Mouse (Mus musculus) neural tube, embryonic 15.5 days (tissue): ENCODE results near the gene Prkaa2. TPM values are rescaled to one million over a fixed set of nuclear protein-coding genes. Genes with fewer than 3 reads are reported as not detected.

Experiments
- ATAC-seq: fragments of 200-750 bp; cut with Nextera tagmentation; 2 replicates; pipeline ENCODE4 v1.8.0; 2017; ENCODE audit warnings: mild to moderate bottlenecking, moderate TSS enrichment, moderate library complexity; ENCODE audit not compliant: low FRiP score
- H3K27ac ChIP-seq: fragments of 300-500 bp; sonication (generic); replicated peaks from 2 replicates; pipeline ENCODE4 v1.5.1; 2015; ENCODE audit warnings: mild to moderate bottlenecking, inconsistent platforms
- H3K27me3 ChIP-seq: fragments of 300-500 bp; sonication (generic); replicated peaks from 2 replicates; pipeline ENCODE4 v1.6.1; 2015; ENCODE audit warnings: inconsistent platforms
- H3K36me3 ChIP-seq: fragments of 300-500 bp; sonication (generic); 2 replicates; pipeline ENCODE4 v1.6.1; 2015; ENCODE audit warnings: inconsistent platforms
- H3K4me1 ChIP-seq: fragments of 300-500 bp; sonication (generic); 2 replicates; pipeline ENCODE4 v1.6.1; 2015; ENCODE audit warnings: inconsistent platforms
- H3K4me2 ChIP-seq: fragments of 300-500 bp; sonication (generic); 2 replicates; pipeline ENCODE4 v1.6.1; 2015; ENCODE audit warnings: inconsistent platforms, mild to moderate bottlenecking, moderate library complexity
- H3K4me3 ChIP-seq: fragments of 300-500 bp; sonication (generic); replicated peaks from 2 replicates; pipeline ENCODE4 v1.5.1; 2015; ENCODE audit warnings: mild to moderate bottlenecking, inconsistent platforms
- H3K9ac ChIP-seq: fragments of 300-500 bp; sonication (generic); replicated peaks from 2 replicates; pipeline ENCODE4 v1.6.1; 2015; ENCODE audit warnings: mild to moderate bottlenecking, inconsistent platforms
- H3K9me3 ChIP-seq: fragments of 300-500 bp; sonication (generic); replicated peaks from 2 replicates; pipeline ENCODE4 v1.6.1; 2016; ENCODE audit warnings: inconsistent platforms
- WGBS: fragments of 180-500 bp; shearing (Covaris S2); methylation state at CpG from one replicate; pipeline ENCODE4 v1.1.7; 2015; ENCODE audit warnings: mixed read lengths; 5-methylcytosine and 5-hydroxymethylcytosine counted together
- polyA plus RNA-seq: library from polyadenylated mRNA; unstranded; fragments of >200 nt; fragmentation: Nextera tagmentation; extraction: Ambion mirVana; gene quantifications from 2 replicates; pipeline ENCODE4 v1.2.1, GENCODE M21; 2015

Prkaa2 gene
- polyA plus RNA-seq, 1 experiment from 2014 or later: 10.7 TPM

DNA sequence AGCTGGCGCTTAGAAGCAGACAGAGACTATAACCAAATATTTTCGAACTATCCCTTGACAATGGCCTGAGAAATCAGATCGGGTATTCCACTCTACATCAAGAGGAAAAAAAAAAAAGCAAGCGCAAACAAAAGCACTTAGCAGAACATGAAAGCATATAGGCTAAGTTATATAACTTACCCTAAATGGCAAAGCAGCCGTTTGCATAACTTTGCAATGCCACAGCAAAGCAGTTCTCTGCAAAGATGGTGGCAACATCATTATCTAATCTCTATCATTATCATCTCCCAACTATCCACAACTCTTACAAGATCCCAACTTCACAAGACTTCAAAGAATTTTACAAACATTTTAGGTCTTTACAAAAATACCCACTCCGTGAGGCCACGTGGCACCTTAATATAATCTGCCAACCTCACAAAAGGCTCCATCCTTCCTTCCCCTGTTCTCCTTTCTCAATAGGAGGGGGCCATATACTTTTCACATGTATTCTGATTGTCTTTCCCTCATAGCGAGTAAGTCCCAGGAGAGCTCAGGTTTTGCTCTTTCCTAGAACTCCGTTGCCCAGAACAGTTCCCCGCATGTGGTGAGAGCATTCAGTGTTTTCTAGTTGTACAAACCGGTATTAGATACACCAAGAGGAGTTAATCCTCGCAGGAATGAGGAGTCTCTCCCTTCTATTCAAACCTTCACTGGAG is 1.6 kb downstream of the Prkaa2 start:
- Histone ChIP-seq H3K27me3 (no peaks in the 10 kb centered on the region), H3K9me3 (no peaks in the 10 kb centered on the region), H3K36me3 (no peaks in the 10 kb centered on the region), H3K4me3 (peak overlapping the region; percentile 75), H3K4me1 (peaks cover 37% of the 10 kb centered on the region), H3K4me2 (peak overlapping the region; percentile 74), H3K9ac (no peak overlapping the region), H3K27ac (no peak overlapping the region)
- ATAC-seq: no peak
- WGBS: 63% methylated on average over 12 of the region's 12 CpGs

DNA sequence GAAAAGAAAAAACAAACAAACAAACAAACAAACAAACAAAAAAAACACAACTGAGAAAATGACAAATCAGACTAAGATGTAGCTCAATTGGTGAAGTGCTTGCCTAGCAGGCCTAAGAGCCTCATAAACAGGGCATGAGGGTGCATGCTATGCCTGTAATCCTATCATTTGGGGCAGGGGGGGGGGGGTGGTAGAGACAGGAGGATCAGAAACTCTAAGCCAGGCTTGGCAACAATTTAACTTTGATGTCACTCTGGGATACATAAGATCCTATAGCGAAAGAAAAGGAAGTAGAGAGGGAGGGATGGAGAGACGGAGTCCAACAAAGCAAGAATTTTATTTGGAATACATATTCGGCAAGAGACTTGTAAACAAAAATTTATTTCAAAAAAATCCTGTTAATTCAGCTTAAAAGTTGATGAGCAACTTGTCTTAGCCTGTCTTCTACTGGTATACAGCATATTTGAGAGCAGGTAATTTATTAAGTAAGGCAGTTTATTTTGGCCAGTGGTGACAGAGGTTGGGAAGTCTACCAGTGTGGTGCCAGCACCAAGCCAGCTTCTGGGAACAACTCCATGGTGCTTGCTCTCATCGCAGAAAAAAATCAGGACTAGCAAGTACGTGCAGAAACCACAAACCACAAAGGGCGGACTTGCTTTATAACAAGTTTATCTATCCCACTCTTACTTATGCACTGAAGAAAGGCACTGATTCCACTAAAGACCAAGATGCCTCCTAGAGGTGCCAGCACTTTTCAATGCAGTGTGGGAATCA is 5.4 kb downstream of the Prkaa2 start:
- no peaks in the 10 kb centered on the region for H3K9me3 ChIP-seq
- no peak overlapping the region for H3K9ac ChIP-seq
- H3K4me1 ChIP-seq: peaks cover 29% of the 10 kb centered on the region
- no peak overlapping the region for H3K4me2 ChIP-seq
- ATAC-seq: no peak
- H3K27ac ChIP-seq: no peak overlapping the region
- WGBS: 90% methylated on average over 6 of the region's 6 CpGs
- no peaks in the 10 kb centered on the region for H3K36me3 ChIP-seq
- H3K27me3 ChIP-seq: no peaks in the 10 kb centered on the region
- H3K4me3 ChIP-seq: no peak overlapping the region

- H3K9me3 ChIP-seq: no peaks in the 10 kb centered on the region
- WGBS: 85% methylated on average over 4 of the region's 4 CpGs
- H3K4me2 ChIP-seq: no peak overlapping the region
- H3K4me3 ChIP-seq: no peak overlapping the region
- no peak overlapping the region for H3K9ac ChIP-seq
- no peak for ATAC-seq
- peaks cover 11% of the 10 kb centered on the region for H3K4me1 ChIP-seq
- no peak overlapping the region for H3K27ac ChIP-seq
- H3K27me3 ChIP-seq: no peaks in the 10 kb centered on the region
- no peaks in the 10 kb centered on the region for H3K36me3 ChIP-seq
Observed at GRCm38 (mm10) chr4:105101337-105101688, 8.4 kb downstream of the Prkaa2 start.

DNA sequence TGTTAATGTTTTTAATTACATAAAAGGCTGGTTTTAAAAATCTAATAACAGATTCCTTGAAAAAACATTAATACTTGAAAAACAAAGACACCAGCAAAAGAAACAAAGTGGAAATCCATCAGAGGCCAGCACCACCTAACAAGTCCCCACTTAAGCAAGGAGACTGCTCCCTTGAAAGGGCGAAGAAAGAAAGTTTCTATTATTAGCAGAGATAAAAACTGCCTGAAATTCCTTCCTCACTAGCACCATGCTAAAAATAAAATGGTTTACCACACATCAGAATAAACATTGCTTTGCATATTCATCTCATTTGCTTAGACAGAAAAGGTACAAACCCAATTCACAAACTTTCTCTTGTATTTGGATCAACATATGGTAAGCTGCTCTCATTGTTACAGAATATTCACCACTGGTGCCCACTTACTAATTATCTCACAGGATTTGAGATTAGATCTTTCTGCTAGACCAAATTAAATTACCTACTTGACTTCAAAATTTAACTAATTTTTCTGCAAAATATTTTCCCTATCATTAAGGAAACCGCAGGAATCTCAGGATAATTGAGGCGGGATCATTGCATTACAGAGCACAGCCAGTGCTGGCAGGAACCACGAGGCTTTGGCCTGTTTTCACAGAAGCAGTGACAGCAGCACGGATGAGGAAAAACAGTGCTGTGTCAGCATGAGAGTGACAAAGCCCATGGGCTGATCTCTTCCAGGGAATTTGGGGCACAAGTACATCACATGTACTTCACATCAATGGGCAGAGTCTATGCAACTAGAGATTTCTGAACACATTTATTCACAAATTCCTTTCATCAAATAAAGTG is 9.0 kb downstream of the Prkaa2 start:
- 45% methylated on average over 5 of the region's 5 CpGs for WGBS
- Histone ChIP-seq H3K27ac (no peak overlapping the region), H3K4me1 (peaks cover 6% of the 10 kb centered on the region; the same call in 1 of the 2 replicates), H3K4me2 (no peak overlapping the region), H3K4me3 (no peak overlapping the region), H3K9ac (no peak overlapping the region), H3K27me3 (no peaks in the 10 kb centered on the region), H3K9me3 (no peaks in the 10 kb centered on the region), H3K36me3 (no peaks in the 10 kb centered on the region)
- ATAC-seq: no peak

- Histone ChIP-seq H3K36me3 (no peaks in the 10 kb centered on the region), H3K9ac (no peak overlapping the region), H3K27me3 (no peaks in the 10 kb centered on the region), H3K27ac (no peak overlapping the region), H3K9me3 (no peaks in the 10 kb centered on the region), H3K4me3 (no peak overlapping the region), H3K4me2 (no peak overlapping the region), H3K4me1 (0 out of 2 replicates have a peak, but pooled peaks cover 9% of the 10 kb centered on the region)
- WGBS: 89% methylated on average over 7 of the region's 7 CpGs
- ATAC-seq: no peak
Observed at GRCm38 (mm10) chr4:105098660-105099059, 11.0 kb downstream of the Prkaa2 start.

- Histone ChIP-seq H3K4me1 (0 out of 2 replicates have a peak, but pooled peaks cover 9% of the 10 kb centered on the region), H3K4me3 (no peak overlapping the region), H3K36me3 (no peaks in the 10 kb centered on the region), H3K9ac (no peak overlapping the region), H3K27me3 (no peaks in the 10 kb centered on the region), H3K27ac (no peak overlapping the region), H3K9me3 (no peaks in the 10 kb centered on the region), H3K4me2 (no peak overlapping the region)
- WGBS: 85% methylated on average over 8 of the region's 8 CpGs
- ATAC-seq: no peak
Observed at GRCm38 (mm10) chr4:105098158-105098557, 11.5 kb downstream of the Prkaa2 start.

DNA sequence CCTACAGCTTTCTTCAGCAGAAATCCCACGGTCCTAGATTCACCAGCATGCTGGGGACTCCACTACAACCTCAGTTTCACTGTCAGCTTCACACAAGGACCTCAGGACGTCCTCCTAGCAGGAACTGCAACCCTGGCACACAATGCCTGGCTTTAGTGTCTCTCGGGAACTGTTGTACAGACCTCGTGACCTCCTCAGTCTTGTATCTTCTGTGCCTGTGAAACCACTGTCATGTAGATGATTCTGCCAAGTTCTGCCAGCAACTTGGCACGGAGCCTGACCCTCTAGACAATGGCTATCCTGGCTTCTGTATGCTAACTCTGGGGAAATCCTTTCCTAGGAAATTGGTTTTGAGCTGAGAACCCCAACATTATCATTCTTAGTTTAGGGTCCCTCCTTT is 14.4 kb downstream of the Prkaa2 start:
- Histone ChIP-seq H3K36me3 (no peaks in the 10 kb centered on the region), H3K27ac (no peak overlapping the region), H3K4me3 (no peak overlapping the region), H3K4me1 (0 out of 2 replicates have a peak, but pooled peaks cover 5% of the 10 kb centered on the region), H3K9ac (no peak overlapping the region), H3K27me3 (no peaks in the 10 kb centered on the region), H3K4me2 (no peak overlapping the region), H3K9me3 (no peaks in the 10 kb centered on the region)
- WGBS: 68% methylated on average over 5 of the region's 5 CpGs
- ATAC-seq: no peak

DNA sequence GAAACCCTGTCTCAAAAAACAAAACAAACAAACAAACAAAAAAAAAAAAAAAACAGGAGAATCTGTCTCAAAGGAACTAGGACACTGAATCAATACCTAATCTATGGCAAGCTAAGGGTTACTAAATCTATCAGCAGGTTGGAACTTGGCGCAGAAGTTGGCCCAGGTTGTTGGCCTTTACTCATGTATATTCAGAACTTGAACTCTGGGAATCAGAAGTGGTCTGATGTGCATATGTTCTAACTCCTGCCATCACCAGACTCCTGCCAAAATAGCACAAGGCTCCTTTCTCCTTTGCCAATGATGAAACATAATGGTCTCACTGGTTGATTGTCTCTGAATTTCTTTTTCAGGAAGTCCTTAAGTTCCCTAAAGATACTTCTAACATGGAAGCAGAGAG is 15.7 kb downstream of the Prkaa2 start:
- Histone ChIP-seq H3K27me3 (no peaks in the 10 kb centered on the region), H3K36me3 (no peaks in the 10 kb centered on the region), H3K9ac (no peak overlapping the region), H3K4me3 (no peak overlapping the region), H3K9me3 (no peaks in the 10 kb centered on the region), H3K4me1 (0 out of 2 replicates have a peak, but pooled peaks cover 5% of the 10 kb centered on the region), H3K27ac (no peak overlapping the region), H3K4me2 (no peak overlapping the region)
- no peak for ATAC-seq
- 100% methylated on average over 1 of the region's 1 CpGs for WGBS

DNA sequence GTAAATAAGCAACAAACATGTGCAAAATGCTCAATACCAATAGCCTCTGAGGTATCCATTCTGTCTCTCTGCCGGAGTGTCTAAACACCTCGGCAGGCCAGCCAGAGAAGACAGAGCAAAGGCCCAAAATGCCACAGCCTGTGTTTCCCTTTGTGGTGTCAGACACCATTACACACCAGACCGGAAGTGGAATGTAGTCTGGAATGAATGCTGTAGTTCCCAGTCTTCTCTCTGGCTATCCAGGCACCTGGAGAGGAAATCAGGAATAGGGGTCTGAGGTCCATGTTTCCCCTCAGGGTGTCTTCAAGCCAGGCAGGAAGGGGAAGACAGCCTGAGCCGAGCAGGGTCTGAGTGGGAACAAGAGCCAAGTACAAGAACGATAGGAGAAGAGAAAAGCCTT is 19.3 kb downstream of the Prkaa2 start:
- Histone ChIP-seq H3K4me2 (no peak overlapping the region), H3K4me3 (no peak overlapping the region), H3K27me3 (no peaks in the 10 kb centered on the region), H3K36me3 (no peaks in the 10 kb centered on the region), H3K4me1 (0 out of 2 replicates have a peak, but pooled peaks cover 5% of the 10 kb centered on the region), H3K9me3 (no peaks in the 10 kb centered on the region), H3K9ac (no peak overlapping the region), H3K27ac (no peak overlapping the region)
- 86% methylated on average over 5 of the region's 5 CpGs for WGBS
- no peak for ATAC-seq

- no peak overlapping the region for H3K4me2 ChIP-seq
- H3K4me1 ChIP-seq: no peaks in the 10 kb centered on the region
- H3K9me3 ChIP-seq: no peaks in the 10 kb centered on the region
- H3K27ac ChIP-seq: no peak overlapping the region
- ATAC-seq: no peak
- 92% methylated on average over 7 of the region's 7 CpGs for WGBS
- H3K9ac ChIP-seq: no peak overlapping the region
- no peaks in the 10 kb centered on the region for H3K36me3 ChIP-seq
- H3K4me3 ChIP-seq: no peak overlapping the region
- H3K27me3 ChIP-seq: no peaks in the 10 kb centered on the region
Observed at GRCm38 (mm10) chr4:105089386-105089785, 20.3 kb downstream of the Prkaa2 start.

GRCm38 (mm10) chr4:105088671-105089070 is 21.0 kb downstream of the Prkaa2 start:
- H3K27ac ChIP-seq: no peak overlapping the region
- no peaks in the 10 kb centered on the region for H3K4me1 ChIP-seq
- 82% methylated on average over 2 of the region's 2 CpGs for WGBS
- no peaks in the 10 kb centered on the region for H3K9me3 ChIP-seq
- no peak overlapping the region for H3K9ac ChIP-seq
- no peak overlapping the region for H3K4me2 ChIP-seq
- H3K36me3 ChIP-seq: no peaks in the 10 kb centered on the region
- H3K27me3 ChIP-seq: no peaks in the 10 kb centered on the region
- ATAC-seq: no peak
- no peak overlapping the region for H3K4me3 ChIP-seq
